Mouse (Mus musculus): Measurements from ENCODE around the gene Chn1.

DNA sequence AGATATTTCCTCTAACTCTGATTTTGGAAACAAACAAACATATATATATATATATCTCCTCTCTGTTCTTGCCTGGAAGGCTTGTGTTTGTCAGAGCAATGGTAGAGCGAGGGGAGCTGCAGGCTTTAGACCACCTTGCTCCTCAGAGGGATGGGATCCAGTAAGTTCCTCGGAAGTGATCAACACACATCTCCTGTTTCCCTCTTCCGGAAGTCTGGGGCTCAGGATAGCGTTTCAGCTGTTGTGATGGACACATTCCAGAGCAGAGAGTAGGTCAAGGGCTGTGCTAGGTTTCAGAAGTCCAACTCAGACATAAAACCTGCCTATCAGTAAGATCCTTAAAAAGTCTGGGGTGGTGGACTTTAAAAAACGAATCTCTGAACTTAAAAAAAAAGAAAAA lies 196.0 kb downstream of the Chn1 start:
- TF ChIP-seq POLR2A (IDR thresholded peaks at IDR 0.05; ENCODE audit: control insufficient read depth in 1 of 2, insufficient read depth in 1 of 2, low read depth in 1 of 2, low read length in 2 of 2, poor library complexity in 1 of 2) (no peak), ZNF384 (IDR thresholded peaks at IDR 0.05; ENCODE audit: low read depth, low read length) (no peak), HCFC1 (IDR thresholded peaks at IDR 0.05; ENCODE audit: low read depth, low read length) (no peak), POLR2AphosphoS2 (IDR thresholded peaks at IDR 0.05; ENCODE audit: low read length) (no peak), TCF12 (IDR thresholded peaks at IDR 0.05; ENCODE audit: low read depth, low read length) (no peak), CTCF (IDR thresholded peaks at IDR 0.05 in 2 of 3, conservative IDR thresholded peaks at IDR 0.05 in 1 of 3; ENCODE audit: control insufficient read depth in 1 of 3, insufficient read depth in 1 of 3, low read depth in 2 of 3, low read length in 3 of 3, poor library complexity in 1 of 3, severe bottlenecking in 1 of 3) (no peak), MAX (IDR thresholded peaks at IDR 0.05; ENCODE audit: low read length) (no peak), USF2 (IDR thresholded peaks at IDR 0.05; ENCODE audit: borderline replicate concordance in 1 of 2, insufficient read depth in 1 of 2, low read depth in 1 of 2, low read length in 2 of 2) (no peak), EP300 (IDR thresholded peaks at IDR 0.05; ENCODE audit: low read depth in 1 of 2, low read length in 2 of 2) (no peak)

Measured in MEL (cell line).